Mouse (Mus musculus): ENCODE data around the gene Preb.

- no peak for TF ChIP-seq EP300 (IDR thresholded peaks at IDR 0.05; ENCODE audit: insufficient read depth, low read depth, low read length)
- no peak for TF ChIP-seq CTCF (IDR thresholded peaks at IDR 0.05)
Measured at GRCm38 (mm10) chr5:30927945-30928529, 32.1 kb downstream of the Preb start.
